Mouse (Mus musculus) adrenal gland, postnatal 14 days (tissue): ENCODE results near the gene Gsx1. TPM values are rescaled to one million over a fixed set of nuclear protein-coding genes. Genes with fewer than 3 reads are reported as not detected.

ENCODE experiments used
- DNase-seq: peaks from one replicate; pipeline ENCODE4 v3.0.0; 2021; ENCODE audit warnings: mixed read lengths
- long read RNA-seq, 2 experiments: library from polyadenylated mRNA; stranded (forward); transcript quantifications; one replicate each; pipeline ENCODE4 v2.0.0; 2021
- total RNA-seq: library from RNA; stranded (reverse); gene quantifications from 2 replicates; pipeline ENCODE4 v1.2.3, GENCODE M21; 2021

Gsx1 gene
- total RNA-seq = not detected in 2 replicates
- long read RNA-seq, experiment 1 = 0 reads
- long read RNA-seq, experiment 2 = 0 reads

DNA sequence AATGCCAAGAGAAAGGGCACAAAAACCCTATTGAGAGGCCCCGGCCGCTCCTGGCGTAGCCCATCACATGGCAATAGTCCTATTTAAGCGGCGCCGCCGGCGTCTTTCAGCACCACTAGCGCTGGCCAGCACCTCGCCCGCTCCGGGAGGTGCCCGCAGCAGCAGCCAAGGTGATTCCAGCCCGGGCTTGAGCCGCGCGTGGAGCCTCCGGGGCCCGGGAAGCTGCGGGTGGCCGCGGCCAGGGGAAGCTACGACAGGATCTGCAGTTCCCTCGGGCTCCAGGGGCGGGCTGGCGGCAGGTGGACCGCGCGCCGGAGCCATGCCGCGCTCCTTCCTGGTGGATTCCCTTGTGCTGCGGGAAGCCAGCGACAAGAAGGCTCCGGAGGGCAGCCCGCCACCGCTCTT lies at the start of gene Gsx1:
Gene Gsx1 (plus strand): TSS at position 126 of the 405 bp plus-strand sequence.
- peak; percentile 89 for DNase-seq

GRCm38 (mm10) chr5:147147340-147147739 lies 41.2 kb upstream of the Gsx1 start:
- DNase-seq = no peak

GRCm38 (mm10) chr5:147154806-147155371 lies 33.6 kb upstream of the Gsx1 start:
- no peak for DNase-seq

DNA sequence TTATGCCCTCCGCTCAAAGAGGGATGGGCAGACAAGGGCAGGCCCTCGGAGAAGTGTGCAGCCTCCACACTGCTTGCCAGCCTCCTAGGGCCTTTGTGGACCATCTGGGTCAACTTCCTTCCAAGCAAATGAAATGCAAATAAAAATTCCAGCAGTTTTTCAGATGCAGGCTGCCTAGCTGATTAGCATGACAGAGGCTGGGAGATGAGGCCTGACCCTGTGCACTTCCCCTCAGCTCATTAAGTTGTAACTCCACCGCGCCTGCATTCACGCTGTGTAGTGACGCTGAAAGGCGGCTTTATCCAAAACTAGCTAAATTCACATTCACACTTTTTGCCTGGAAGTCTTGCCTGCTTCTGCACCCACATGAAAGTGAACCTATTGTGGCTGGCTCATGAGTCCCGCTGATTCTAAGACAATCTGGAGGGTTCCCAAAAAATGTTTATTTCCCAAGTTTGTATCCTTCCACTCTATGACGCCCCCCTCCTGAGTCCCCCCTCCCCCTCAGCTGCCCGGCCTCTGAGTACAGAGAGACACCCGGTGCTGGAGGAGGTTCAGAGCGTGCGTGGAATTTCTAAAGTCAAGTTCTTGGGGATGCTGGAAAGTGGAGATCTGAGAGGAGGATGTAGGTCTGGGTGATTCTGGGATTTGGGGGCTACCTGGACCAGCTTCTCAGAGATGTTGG lies 32.9 kb upstream of the Gsx1 start:
- DNase-seq = no peak

- no peak for DNase-seq
Observed at GRCm38 (mm10) chr5:147156376-147156775, 32.1 kb upstream of the Gsx1 start.

DNA sequence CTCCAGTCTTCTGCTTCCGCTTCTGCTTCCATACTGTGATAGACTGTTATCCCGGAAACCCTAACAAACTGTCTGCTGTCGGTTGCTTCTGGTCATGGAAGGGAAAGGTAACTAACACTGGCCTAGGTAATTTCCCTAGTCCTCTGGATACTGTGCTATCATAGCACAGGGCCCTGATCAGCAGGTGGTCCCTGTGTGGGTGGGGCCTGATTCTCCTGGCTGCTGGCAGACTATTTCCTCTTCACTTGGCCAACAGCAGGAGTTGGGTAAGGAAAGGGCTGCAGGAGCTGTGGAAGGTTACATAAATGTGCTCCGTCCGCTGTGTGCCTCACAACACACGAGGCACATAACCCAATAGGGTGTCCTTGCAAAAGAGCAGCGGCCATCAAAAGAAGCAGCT lies 31.1 kb upstream of the Gsx1 start:
- no peak for DNase-seq

DNA sequence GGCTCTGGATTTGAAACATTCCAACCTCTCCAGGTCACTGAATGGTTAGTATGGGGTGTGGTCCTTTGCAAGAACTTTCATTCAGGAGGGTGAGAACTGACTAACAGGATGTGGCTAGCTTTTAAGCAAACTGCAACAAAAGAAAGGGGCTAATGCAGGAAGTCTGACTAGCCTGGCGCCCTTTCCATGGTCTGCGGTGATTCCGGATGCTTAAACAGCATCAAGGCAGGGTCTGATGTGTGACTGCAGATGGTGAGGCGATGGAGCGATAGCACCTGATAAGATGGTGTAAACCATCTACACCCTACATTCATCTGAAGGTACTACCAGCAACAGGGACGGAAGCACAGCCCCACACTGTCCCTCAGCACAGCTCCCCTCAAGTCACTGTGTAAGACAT lies 29.2 kb upstream of the Gsx1 start:
- DNase-seq = no peak

DNA sequence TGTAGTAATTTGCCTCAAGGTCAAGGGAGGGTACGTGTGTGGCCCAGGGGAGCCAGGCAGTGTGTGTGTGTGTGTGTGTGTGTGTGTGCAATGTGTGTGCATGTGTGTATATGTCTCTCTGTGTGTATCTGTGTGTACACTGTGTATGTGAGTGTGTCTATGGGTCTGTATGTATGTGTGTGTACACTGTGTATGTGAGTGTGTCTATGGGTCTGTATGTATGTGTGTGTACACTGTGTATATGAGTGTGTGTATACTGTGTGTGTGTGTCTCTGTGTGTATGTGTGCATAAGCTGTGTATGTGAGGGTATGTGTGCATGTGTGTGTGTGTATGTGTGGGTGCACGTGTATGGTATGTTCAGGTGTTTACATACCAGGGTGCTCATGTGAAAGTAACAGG lies 28.7 kb upstream of the Gsx1 start:
- no peak for DNase-seq

- no peak for DNase-seq
Observed at GRCm38 (mm10) chr5:147165060-147165459, 23.4 kb upstream of the Gsx1 start.

- DNase-seq = no peak
Observed at GRCm38 (mm10) chr5:147170088-147170487, 18.4 kb upstream of the Gsx1 start.

GRCm38 (mm10) chr5:147174046-147174445 lies 14.4 kb upstream of the Gsx1 start:
- DNase-seq = no peak

GRCm38 (mm10) chr5:147185174-147185915 lies 3.2 kb upstream of the Gsx1 start:
- DNase-seq = no peak

DNA sequence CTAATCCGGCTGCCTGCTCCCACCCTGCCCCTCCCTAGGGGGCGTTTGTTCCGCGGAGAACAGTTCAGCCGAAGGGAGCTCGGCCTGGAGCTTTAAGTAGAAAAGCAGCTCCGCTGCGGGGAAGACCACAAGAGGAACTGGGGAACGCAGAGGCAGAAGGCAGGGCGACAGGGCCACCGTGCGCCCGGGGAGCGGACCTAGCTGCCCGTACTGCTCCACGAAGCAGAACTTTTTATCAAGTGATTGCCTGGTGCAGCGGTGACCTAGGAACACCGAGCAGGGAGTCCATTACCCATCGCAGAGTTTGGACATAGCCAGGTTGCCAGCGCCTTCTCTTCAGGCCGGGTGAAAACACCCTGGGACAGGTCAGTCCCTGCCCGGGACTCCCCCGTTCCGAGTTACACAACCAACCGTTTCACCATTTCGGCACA lies 2.5 kb upstream of the Gsx1 start:
- peak; percentile 60 for DNase-seq

DNA sequence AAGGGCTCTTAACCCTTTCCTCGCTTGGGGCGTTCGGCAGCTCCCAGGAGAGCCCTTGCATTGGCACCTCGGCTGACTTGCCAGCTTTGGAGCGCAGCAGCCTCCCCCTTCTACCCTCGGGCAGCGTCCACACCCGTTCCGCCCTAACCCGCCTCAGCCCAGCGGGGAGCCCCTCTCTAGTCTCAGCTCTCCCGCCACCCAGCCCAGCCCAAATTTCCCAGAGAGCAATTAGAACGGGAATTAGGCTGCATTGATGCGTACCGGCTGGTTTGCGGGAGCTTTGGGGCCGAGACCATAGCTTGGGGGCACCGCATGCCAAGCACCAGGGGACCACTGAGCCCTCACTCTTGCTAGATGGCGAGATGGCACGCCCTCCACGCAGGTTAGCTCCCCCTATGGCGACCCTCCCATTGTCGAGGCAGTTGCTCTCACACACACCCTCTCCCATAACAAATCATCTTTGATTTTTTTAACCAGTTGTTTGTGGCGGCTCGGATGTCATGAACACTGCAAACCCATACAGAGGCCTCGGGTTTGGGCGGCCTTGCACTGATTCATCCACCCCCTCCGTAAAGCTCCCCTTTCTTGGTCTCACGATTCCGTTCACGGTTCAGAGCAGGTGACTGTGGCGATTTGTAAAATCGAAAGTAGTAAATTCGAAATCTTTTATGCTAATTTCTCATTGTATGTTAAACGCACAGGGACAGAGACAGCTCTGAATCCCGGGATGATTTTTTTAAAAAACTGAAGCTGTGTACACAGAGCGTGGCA lies 1.5 kb upstream of the Gsx1 start:
- no peak for DNase-seq

GRCm38 (mm10) chr5:147187552-147188170 lies 835 bp upstream of the Gsx1 start:
- DNase-seq = no peak

DNA sequence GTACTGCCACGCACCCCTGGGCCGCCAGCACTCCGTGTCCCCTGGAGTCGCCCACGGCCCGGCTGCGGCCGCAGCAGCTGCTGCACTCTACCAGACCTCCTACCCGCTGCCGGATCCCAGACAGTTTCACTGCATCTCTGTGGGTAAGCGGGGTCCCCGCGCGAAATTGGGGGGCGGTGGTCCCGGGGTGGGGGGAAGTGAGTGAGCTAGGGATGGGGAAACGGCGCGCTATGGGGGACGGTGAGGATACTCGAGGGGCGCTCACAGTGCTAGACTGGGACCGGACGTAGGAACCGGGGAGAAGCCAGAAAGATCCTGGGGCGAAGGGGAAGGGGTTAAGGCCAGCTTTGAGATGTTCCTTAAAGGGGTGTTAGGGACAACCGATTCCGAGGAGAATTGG lies 660 bp downstream of the Gsx1 start:
- no peak for DNase-seq

DNA sequence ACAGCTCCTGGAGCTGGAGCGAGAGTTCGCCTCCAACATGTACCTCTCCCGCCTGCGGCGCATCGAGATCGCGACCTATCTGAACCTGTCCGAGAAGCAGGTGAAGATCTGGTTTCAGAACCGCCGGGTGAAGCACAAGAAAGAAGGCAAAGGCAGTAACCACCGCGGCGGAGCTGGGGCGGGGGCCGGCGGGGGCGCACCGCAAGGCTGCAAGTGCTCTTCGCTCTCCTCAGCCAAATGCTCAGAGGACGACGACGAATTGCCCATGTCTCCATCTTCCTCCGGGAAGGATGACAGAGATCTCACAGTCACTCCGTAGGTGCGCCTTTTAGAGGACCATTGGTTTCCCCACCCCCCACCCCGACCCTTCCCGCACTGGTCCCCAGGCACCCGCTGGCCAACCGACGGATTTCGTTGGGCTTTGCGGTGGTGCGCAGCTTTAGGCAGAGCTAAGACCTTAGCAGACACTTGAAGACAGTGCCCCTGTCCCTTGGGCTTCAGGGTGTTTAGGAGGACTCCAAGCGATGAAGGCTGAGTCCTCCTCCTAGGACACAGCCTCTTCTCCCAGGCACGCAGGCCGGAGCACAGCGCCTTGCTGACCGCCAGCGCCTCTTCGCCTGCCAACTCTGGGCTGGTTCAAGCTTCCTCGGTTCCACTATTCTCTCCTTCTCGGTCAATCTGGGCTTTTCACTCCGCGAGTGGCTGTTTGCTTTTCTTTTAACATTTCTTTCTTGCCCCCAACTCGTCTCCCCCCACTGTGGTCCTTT lies 1.5 kb downstream of the Gsx1 start:
- DNase-seq = no peak

DNA sequence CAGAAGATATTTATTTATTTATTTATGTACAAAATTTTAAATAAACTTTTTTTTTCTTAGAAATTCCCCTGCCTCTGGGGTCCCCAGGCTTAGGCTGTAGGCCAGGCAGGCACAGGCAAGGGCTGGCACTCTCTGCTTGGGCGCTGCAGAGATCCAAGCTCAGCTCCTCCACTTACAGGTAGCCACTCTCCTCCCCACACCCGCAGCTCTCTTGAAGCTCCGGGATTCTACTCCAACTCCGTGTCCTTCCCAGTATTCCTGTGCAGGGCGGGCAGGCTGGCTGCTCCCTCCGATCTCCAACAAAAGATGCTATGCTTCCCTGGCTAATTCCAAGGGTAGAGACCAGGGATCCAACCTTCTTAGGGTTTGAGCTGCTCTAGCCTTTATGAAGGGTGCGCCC lies 2.4 kb downstream of the Gsx1 start:
- DNase-seq = no peak

GRCm38 (mm10) chr5:147191801-147192575 lies 3.5 kb downstream of the Gsx1 start:
- DNase-seq = no peak

GRCm38 (mm10) chr5:147192576-147192960 lies 4.1 kb downstream of the Gsx1 start:
- no peak for DNase-seq

DNA sequence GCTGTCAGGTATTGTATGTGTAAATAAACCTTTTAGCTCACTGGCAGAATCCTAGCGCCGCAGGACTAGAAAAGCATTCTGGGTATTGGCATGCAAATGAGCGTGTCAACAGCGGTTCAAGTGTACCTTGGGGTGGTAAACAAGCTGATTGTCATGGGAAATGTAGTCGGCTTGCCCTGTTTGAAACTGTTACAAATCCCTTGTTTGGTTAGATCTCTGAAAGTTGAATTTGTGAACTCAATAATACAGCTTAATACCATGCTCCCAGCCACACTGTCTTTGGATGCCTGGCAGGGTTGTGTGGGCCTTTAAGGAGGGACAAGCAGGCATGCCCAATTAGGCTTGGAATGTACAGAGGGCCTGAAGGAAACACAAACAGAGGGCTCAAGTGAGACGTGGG lies 16.4 kb downstream of the Gsx1 start:
- no peak for DNase-seq
